Mouse (Mus musculus): ENCODE data around the gene Fbxl20. TPM values are rescaled to one million over a fixed set of nuclear protein-coding genes. Genes with fewer than 3 reads are reported as not detected.

Gene Fbxl20
- polyA plus RNA-seq, 1 experiment from 2014 or later, result 17.8 TPM

GRCm38 (mm10) chr11:98149304-98149750 is 876 bp downstream of the Fbxl20 start:
- H3K27ac ChIP-seq (ENCODE audit: low read depth, low read length), result peak overlapping the region; percentile 89
- H3K4me1 ChIP-seq (ENCODE audit: control insufficient read depth, insufficient read depth, low read length), result peaks cover 7% of the 10 kb centered on the region
- WGBS, result under 1% methylated on average over 47 of the region's 57 CpGs
- peak; percentile 92 for ATAC-seq (ENCODE audit: low FRiP score, low TSS enrichment)
- H3K9me3 ChIP-seq (ENCODE audit: control insufficient read depth, low read length), result no peaks in the 10 kb centered on the region
- H3K27me3 ChIP-seq (ENCODE audit: control insufficient read depth, insufficient read depth, low read length), result no peaks in the 10 kb centered on the region
- H3K4me2 ChIP-seq (replicated peaks; ENCODE audit: low read depth, low read length), result peak overlapping the region; percentile 98
- peak overlapping the region; percentile 97 for H3K4me3 ChIP-seq (ENCODE audit: low read length)
- no peaks in the 10 kb centered on the region; the same call in 1 of the 2 replicates for H3K36me3 ChIP-seq (ENCODE audit: control insufficient read depth, insufficient read depth, low read length)
- H3K9ac ChIP-seq (ENCODE audit: low read depth, low read length), result peak overlapping the region; percentile 88

GRCm38 (mm10) chr11:98148551-98149301 is 1.5 kb downstream of the Fbxl20 start:
- Histone ChIP-seq H3K36me3 (ENCODE audit: control insufficient read depth, insufficient read depth, low read length) (no peaks in the 10 kb centered on the region; the same call in 1 of the 2 replicates), H3K4me3 (ENCODE audit: low read length) (peak overlapping the region; percentile 97), H3K27me3 (ENCODE audit: control insufficient read depth, insufficient read depth, low read length) (no peaks in the 10 kb centered on the region), H3K27ac (ENCODE audit: low read depth, low read length) (peak overlapping the region; percentile 89), H3K4me1 (ENCODE audit: control insufficient read depth, insufficient read depth, low read length) (peaks cover 7% of the 10 kb centered on the region), H3K4me2 (replicated peaks; ENCODE audit: low read depth, low read length) (peak overlapping the region; percentile 98), H3K9me3 (ENCODE audit: control insufficient read depth, low read length) (no peaks in the 10 kb centered on the region), H3K9ac (ENCODE audit: low read depth, low read length) (peak overlapping the region; percentile 88)
- ATAC-seq (ENCODE audit: low FRiP score, low TSS enrichment), result no peak
- WGBS, result 3% methylated on average over 35 of the region's 45 CpGs

- no peaks in the 10 kb centered on the region for H3K27me3 ChIP-seq (ENCODE audit: control insufficient read depth, insufficient read depth, low read length)
- H3K4me2 ChIP-seq (replicated peaks; ENCODE audit: low read depth, low read length), result no peak overlapping the region
- H3K27ac ChIP-seq (ENCODE audit: low read depth, low read length), result no peak overlapping the region
- 86% methylated on average over 7 of the region's 7 CpGs for WGBS
- no peak for ATAC-seq (ENCODE audit: low FRiP score, low TSS enrichment)
- no peak overlapping the region for H3K9ac ChIP-seq (ENCODE audit: low read depth, low read length)
- no peaks in the 10 kb centered on the region for H3K36me3 ChIP-seq (ENCODE audit: control insufficient read depth, insufficient read depth, low read length)
- H3K4me1 ChIP-seq (ENCODE audit: control insufficient read depth, insufficient read depth, low read length), result peaks cover 7% of the 10 kb centered on the region
- H3K4me3 ChIP-seq (ENCODE audit: low read length), result no peak overlapping the region
- H3K9me3 ChIP-seq (ENCODE audit: control insufficient read depth, low read length), result no peaks in the 10 kb centered on the region
Measured at GRCm38 (mm10) chr11:98145856-98146255, 4.3 kb downstream of the Fbxl20 start.

GRCm38 (mm10) chr11:98142545-98142944 is 7.7 kb downstream of the Fbxl20 start:
- Histone ChIP-seq H3K4me3 (ENCODE audit: low read length) (no peak overlapping the region), H3K9ac (ENCODE audit: low read depth, low read length) (no peak overlapping the region), H3K4me2 (replicated peaks; ENCODE audit: low read depth, low read length) (no peak overlapping the region), H3K36me3 (ENCODE audit: control insufficient read depth, insufficient read depth, low read length) (no peaks in the 10 kb centered on the region), H3K9me3 (ENCODE audit: control insufficient read depth, low read length) (no peaks in the 10 kb centered on the region), H3K4me1 (ENCODE audit: control insufficient read depth, insufficient read depth, low read length) (no peaks in the 10 kb centered on the region), H3K27ac (ENCODE audit: low read depth, low read length) (no peak overlapping the region), H3K27me3 (ENCODE audit: control insufficient read depth, insufficient read depth, low read length) (no peaks in the 10 kb centered on the region)
- ATAC-seq (ENCODE audit: low FRiP score, low TSS enrichment), result no peak
- WGBS, result 87% methylated on average over 2 of the region's 2 CpGs

GRCm38 (mm10) chr11:98138894-98139293 is 11.3 kb downstream of the Fbxl20 start:
- 0 out of 2 replicates have a peak, but pooled peaks cover 3% of the 10 kb centered on the region for H3K36me3 ChIP-seq (ENCODE audit: control insufficient read depth, insufficient read depth, low read length)
- H3K4me1 ChIP-seq (ENCODE audit: control insufficient read depth, insufficient read depth, low read length), result no peaks in the 10 kb centered on the region
- 77% methylated on average over 7 of the region's 7 CpGs for WGBS
- H3K9me3 ChIP-seq (ENCODE audit: control insufficient read depth, low read length), result no peaks in the 10 kb centered on the region
- H3K4me2 ChIP-seq (replicated peaks; ENCODE audit: low read depth, low read length), result no peak overlapping the region
- no peaks in the 10 kb centered on the region for H3K27me3 ChIP-seq (ENCODE audit: control insufficient read depth, insufficient read depth, low read length)
- H3K27ac ChIP-seq (ENCODE audit: low read depth, low read length), result no peak overlapping the region
- H3K4me3 ChIP-seq (ENCODE audit: low read length), result no peak overlapping the region
- no peak for ATAC-seq (ENCODE audit: low FRiP score, low TSS enrichment)
- H3K9ac ChIP-seq (ENCODE audit: low read depth, low read length), result no peak overlapping the region

GRCm38 (mm10) chr11:98137836-98138235 is 12.4 kb downstream of the Fbxl20 start:
- Histone ChIP-seq H3K9me3 (ENCODE audit: control insufficient read depth, low read length) (no peaks in the 10 kb centered on the region), H3K9ac (ENCODE audit: low read depth, low read length) (no peak overlapping the region), H3K27ac (ENCODE audit: low read depth, low read length) (no peak overlapping the region), H3K4me3 (ENCODE audit: low read length) (no peak overlapping the region), H3K36me3 (ENCODE audit: control insufficient read depth, insufficient read depth, low read length) (0 out of 2 replicates have a peak, but pooled peaks cover 3% of the 10 kb centered on the region), H3K4me2 (replicated peaks; ENCODE audit: low read depth, low read length) (no peak overlapping the region), H3K4me1 (ENCODE audit: control insufficient read depth, insufficient read depth, low read length) (no peaks in the 10 kb centered on the region), H3K27me3 (ENCODE audit: control insufficient read depth, insufficient read depth, low read length) (no peaks in the 10 kb centered on the region)
- no peak for ATAC-seq (ENCODE audit: low FRiP score, low TSS enrichment)
- 91% methylated on average over 11 of the region's 11 CpGs for WGBS

GRCm38 (mm10) chr11:98134951-98135350 is 15.3 kb downstream of the Fbxl20 start:
- 67% methylated on average over 4 of the region's 4 CpGs for WGBS
- H3K36me3 ChIP-seq (ENCODE audit: control insufficient read depth, insufficient read depth, low read length), result 0 out of 2 replicates have a peak, but pooled peaks cover 3% of the 10 kb centered on the region
- H3K9me3 ChIP-seq (ENCODE audit: control insufficient read depth, low read length), result no peaks in the 10 kb centered on the region
- no peak for ATAC-seq (ENCODE audit: low FRiP score, low TSS enrichment)
- no peaks in the 10 kb centered on the region for H3K4me1 ChIP-seq (ENCODE audit: control insufficient read depth, insufficient read depth, low read length)
- H3K4me3 ChIP-seq (ENCODE audit: low read length), result no peak overlapping the region
- H3K27ac ChIP-seq (ENCODE audit: low read depth, low read length), result no peak overlapping the region
- no peak overlapping the region for H3K9ac ChIP-seq (ENCODE audit: low read depth, low read length)
- no peak overlapping the region for H3K4me2 ChIP-seq (replicated peaks; ENCODE audit: low read depth, low read length)
- no peaks in the 10 kb centered on the region for H3K27me3 ChIP-seq (ENCODE audit: control insufficient read depth, insufficient read depth, low read length)

- no peaks in the 10 kb centered on the region for H3K9me3 ChIP-seq (ENCODE audit: control insufficient read depth, low read length)
- no peak overlapping the region for H3K27ac ChIP-seq (ENCODE audit: low read depth, low read length)
- peaks cover 6% of the 10 kb centered on the region for H3K36me3 ChIP-seq (ENCODE audit: control insufficient read depth, insufficient read depth, low read length)
- H3K9ac ChIP-seq (ENCODE audit: low read depth, low read length), result no peak overlapping the region
- no peaks in the 10 kb centered on the region for H3K4me1 ChIP-seq (ENCODE audit: control insufficient read depth, insufficient read depth, low read length)
- H3K4me2 ChIP-seq (replicated peaks; ENCODE audit: low read depth, low read length), result no peak overlapping the region
- H3K27me3 ChIP-seq (ENCODE audit: control insufficient read depth, insufficient read depth, low read length), result no peaks in the 10 kb centered on the region
- no peak for ATAC-seq (ENCODE audit: low FRiP score, low TSS enrichment)
- WGBS, result 92% methylated on average over 5 of the region's 5 CpGs
- H3K4me3 ChIP-seq (ENCODE audit: low read length), result no peak overlapping the region
Measured at GRCm38 (mm10) chr11:98123424-98123823, 26.8 kb downstream of the Fbxl20 start.

- 93% methylated on average over 1 of the region's 1 CpGs for WGBS
- no peak for ATAC-seq (ENCODE audit: low FRiP score, low TSS enrichment)
- no peak overlapping the region for H3K4me3 ChIP-seq (ENCODE audit: low read length)
- H3K4me2 ChIP-seq (replicated peaks; ENCODE audit: low read depth, low read length), result no peak overlapping the region
- peaks cover 28% of the 10 kb centered on the region for H3K36me3 ChIP-seq (ENCODE audit: control insufficient read depth, insufficient read depth, low read length)
- no peak overlapping the region for H3K27ac ChIP-seq (ENCODE audit: low read depth, low read length)
- H3K9ac ChIP-seq (ENCODE audit: low read depth, low read length), result no peak overlapping the region
- H3K27me3 ChIP-seq (ENCODE audit: control insufficient read depth, insufficient read depth, low read length), result no peaks in the 10 kb centered on the region
- H3K9me3 ChIP-seq (ENCODE audit: control insufficient read depth, low read length), result no peaks in the 10 kb centered on the region
- H3K4me1 ChIP-seq (ENCODE audit: control insufficient read depth, insufficient read depth, low read length), result no peaks in the 10 kb centered on the region
Measured at GRCm38 (mm10) chr11:98114363-98114762, 35.8 kb downstream of the Fbxl20 start.
